Mouse (Mus musculus) Patski (cell line): ENCODE measurements around the gene Usp2. TPM values are rescaled to one million over a fixed set of nuclear protein-coding genes. Genes with fewer than 3 reads are reported as not detected.
A peak's percentile ranks its signal among the peaks of the same experiment; 100 is the strongest.

Experiments used
- ATAC-seq: fragments of 100-300 bp; one replicate; pipeline ENCODE4 v1.8.0; 2021
- CTCF ChIA-PET: fragments of 350-600 bp; sonication (Branson Sonifier 250); formaldehyde crosslinking; loops from one replicate; lab custom pipeline; 2022; ENCODE audit warnings: inconsistent platforms; lab: Charles Lee
- POLR2A ChIA-PET: fragments of 350-600 bp; sonication (Branson Sonifier 250); formaldehyde crosslinking; loops from one replicate; lab custom pipeline; 2022; ENCODE audit warnings: antibody characterized with exemption, inconsistent platforms; lab: Charles Lee
- DNase-seq: peaks from one replicate; pipeline ENCODE4 v3.0.0-alpha.2; 2011; ENCODE audit warnings: low read depth, low spot score
- H3K27me3 ChIP-seq: fragments of 371-371 bp; one replicate; pipeline ENCODE4 v1.5.1; 2021
- CTCF ChIP-seq: fragments of 100-300 bp; IDR thresholded peaks from one replicate; pipeline ENCODE4 v1.5.1; 2021
- in situ Hi-C: fragments of 300-500 bp; cut with MboI; formaldehyde crosslinking; loops from 3 replicates; pipeline ENCODE4 v1.11.1; 2018; ENCODE audit warnings: low pct_unique_long_range_greater_than_20kb, mixed read lengths
- polyA plus RNA-seq: library from polyadenylated mRNA; unstranded; gene quantifications from one replicate; pipeline ENCODE4 v1.2.3, GENCODE M21; 2021

The Usp2 gene
- 1.7 TPM for polyA plus RNA-seq

DNA sequence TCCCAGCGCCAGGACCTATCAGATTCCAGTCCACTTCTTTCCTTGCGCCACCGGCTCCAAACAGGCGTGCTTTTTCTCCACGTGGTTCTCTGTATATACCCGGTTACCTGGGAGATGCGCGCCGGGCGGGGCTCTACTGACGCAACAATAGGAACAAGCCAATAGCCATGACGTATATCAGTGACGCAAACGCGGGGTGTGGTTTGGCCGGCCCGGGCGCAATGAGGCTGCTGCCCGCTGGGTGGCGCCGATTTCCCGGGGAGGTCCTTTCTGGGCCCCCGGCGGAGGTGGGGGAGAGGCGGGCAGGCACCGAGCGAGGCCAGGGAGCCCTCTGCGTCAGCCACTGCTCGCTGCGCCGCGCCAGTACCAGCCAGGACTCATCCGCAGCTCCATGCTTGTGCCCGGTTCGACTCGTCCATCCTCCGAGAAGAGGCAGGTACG is at the start of gene Usp2:
Usp2 (plus strand) TSS at position 237 of the 441 bp plus-strand sequence.
- DNase-seq: peak; percentile 89
- no peak for TF ChIP-seq CTCF
- no peaks in the 10 kb centered on the region for H3K27me3 ChIP-seq
- in situ Hi-C loops: loop anchor here (5.0 kb wide), 1 partner anchor 80 kb away; no protein-coding TSS in a partner anchor
- ChIA-PET CTCF (interaction anchor here (0.7 to 2.4 kb wide), 10 partner anchors 9 to 82 kb away, joined by 3 to 11 read pairs (median 4); partner anchors contain the start of genes Gm49380 and Rnf26), POLR2A (interaction anchor here (2.1 kb wide), 1 partner anchor 28 kb away, joined by 4 read pairs; no protein-coding TSS in a partner anchor)
- peak; percentile 87 for ATAC-seq

DNA sequence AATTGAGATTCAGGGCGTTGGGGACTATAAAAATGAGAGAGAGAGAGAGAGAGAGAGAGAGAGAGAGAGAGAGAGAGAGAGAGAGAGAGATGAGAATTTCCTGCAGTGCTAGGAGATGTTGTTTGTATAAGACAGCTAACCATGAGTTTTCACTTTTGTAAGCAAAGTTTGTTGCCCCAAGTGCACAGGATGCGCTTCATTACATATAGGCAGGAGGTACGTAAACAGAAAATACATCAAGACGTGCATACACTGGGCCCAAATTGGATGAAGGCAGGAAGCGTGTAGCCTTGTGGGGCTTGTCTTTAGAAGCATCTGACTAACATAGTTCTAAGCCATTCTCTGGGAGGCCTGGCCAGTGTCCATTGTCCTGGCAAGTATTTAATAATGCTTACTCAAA is 49.0 kb upstream of the Usp2 start:
- CTCF ChIA-PET: interaction anchor here (1.2 kb wide), 1 partner anchor 10 kb away, joined by 3 read pairs; no protein-coding TSS in a partner anchor
- in situ Hi-C loops: no loop called here
- H3K27me3 ChIP-seq: peaks cover 4% of the 10 kb centered on the region
- POLR2A ChIA-PET: no interaction called here
- no peak for DNase-seq
- TF ChIP-seq CTCF: no peak
- ATAC-seq: no peak

DNA sequence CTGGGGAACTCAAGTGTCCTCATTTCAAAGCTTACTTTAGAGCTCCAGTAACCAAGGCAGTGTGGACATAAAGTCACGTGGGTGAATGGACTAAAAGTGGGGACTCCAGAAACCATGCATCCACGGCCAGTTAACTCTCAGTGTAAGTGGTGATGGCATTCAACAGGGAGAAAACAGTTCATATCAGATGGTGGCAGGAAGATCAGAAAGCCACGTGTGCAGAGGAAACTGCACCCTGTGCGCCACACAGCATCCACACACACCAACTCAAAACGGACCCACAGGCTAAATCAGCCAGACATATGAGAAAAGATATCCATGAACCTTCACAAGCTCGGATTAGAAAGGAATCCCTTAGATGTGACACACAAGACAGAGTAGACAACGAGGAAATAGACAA is 46.8 kb upstream of the Usp2 start:
- ATAC-seq: no peak

DNA sequence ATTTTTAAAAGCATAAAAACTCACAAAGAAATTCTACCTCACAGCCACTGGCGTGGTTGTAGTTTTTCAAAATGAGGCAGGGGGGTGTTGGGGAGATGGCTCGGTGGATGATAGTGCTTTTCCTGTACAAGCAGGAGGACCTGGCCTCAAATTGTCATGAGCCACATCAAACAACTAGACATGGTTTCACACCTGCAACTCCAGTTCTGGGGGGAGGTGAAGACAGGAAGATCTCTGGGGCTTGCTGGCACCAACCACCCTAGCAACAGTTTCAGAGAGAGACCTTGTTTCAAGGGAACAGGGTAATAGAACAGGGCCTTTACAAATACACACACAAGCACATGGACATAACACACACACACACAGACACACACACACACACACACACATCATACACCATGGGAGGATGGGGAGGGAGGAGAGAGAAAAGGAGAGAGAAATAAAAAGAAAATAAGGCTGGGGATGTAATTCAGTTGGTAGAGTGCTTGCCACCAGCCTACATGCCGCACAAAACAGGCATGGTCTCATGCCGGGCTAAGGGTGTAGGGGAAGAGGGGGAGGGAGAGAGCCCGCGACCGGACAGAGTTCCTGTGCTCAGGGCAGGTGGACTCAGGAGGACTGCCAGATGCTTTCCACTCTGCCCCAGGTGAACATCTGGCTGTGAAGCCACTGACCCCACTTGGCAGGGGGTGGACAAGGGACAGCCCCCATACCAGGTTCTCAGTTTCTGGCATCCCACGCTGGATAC is 44.5 kb upstream of the Usp2 start:
- TF ChIP-seq CTCF: no peak
- ChIA-PET CTCF (no interaction called here), POLR2A (interaction anchor here (0.6 kb wide), 1 partner anchor 202 kb away, joined by 3 read pairs; no protein-coding TSS in a partner anchor)
- in situ Hi-C loops: no loop called here
- no peaks in the 10 kb centered on the region for H3K27me3 ChIP-seq
- DNase-seq (no peak), ATAC-seq (no peak)

More for the DNA sequence above, 46.8 kb upstream of the Usp2 start:
- ChIA-PET CTCF (no interaction called here), POLR2A (no interaction called here)
- no peak for DNase-seq
- peaks cover 3% of the 10 kb centered on the region for H3K27me3 ChIP-seq
- TF ChIP-seq CTCF: no peak
- in situ Hi-C loops: no loop called here

DNA sequence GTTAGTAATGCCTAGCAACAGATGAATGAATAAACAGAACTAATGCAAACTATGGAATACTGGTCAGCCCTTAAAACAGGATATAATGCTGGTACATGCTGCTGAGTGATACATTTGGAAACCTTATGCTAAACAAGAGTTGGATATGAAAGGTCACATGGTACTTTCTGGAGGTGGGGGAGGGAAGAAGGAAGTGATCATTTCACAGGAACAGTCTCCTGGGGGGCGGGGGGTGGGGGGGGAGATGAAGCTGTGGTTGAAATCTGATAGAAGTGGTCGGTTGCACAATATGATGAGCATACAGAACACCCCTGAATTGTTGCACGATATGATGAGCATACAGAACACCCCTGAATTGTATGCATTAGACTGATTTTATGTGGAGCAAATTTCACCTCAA is 42.7 kb upstream of the Usp2 start:
- in situ Hi-C loops: no loop called here
- TF ChIP-seq CTCF: no peak
- no peaks in the 10 kb centered on the region for H3K27me3 ChIP-seq
- ChIA-PET CTCF (no interaction called here), POLR2A (no interaction called here)
- no peak for ATAC-seq
- DNase-seq: no peak

DNA sequence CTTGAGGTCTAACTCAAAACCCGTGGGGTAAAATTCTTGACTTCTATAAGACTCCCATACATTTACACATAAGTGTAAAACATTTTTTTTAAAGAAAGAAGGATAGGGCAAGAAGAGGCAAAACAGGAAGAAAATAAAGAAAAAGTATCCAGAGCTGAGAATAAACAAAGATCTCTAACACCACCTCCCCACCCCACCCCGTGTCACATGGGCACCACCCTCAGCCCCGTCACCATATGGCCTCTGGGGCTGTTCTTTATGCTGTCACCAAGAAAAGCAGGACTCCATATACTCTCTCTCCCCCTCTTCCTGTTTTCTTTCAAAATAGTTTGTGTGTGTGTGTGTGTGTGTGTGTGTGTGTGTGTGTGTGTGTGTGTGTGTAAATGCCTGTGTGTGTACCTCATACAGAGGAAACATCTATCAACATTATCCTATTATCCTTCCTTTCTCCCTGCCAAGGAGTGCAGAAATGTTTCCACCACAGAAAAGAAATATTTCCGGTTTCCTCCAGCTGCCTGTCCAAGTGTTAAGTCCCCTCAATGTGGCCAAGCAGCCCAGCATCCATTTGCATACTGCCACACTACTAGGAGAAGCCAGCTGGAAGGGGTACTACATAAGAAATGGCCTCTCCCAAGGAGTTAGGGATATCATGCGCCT is 37.1 kb upstream of the Usp2 start:
- H3K27me3 ChIP-seq: no peaks in the 10 kb centered on the region
- no peak for TF ChIP-seq CTCF
- POLR2A ChIA-PET: no interaction called here
- in situ Hi-C loops: no loop called here
- CTCF ChIA-PET: interaction anchor here (0.7 to 1.6 kb wide), 3 partner anchors 9 to 11 kb away, joined by 3 to 7 read pairs (median 4); no protein-coding TSS in a partner anchor
- no peak for ATAC-seq
- DNase-seq: no peak

DNA sequence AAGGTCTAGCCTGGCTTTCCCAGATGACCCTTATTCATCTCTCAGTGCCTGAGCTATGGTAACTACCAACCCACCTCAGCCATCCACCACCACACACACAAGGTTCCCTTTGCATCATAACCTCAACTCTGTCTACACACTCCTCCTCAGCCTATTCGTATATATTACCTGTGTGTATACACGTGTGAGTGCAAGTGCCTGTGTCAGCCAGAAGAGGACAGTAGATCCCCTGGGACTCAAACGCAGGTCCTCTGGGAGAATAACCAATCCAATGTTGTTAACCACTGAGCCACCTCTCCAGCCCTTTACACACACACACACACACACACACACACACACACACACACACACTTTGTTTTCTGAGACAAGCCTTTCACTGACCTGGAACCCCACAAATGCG is 36.2 kb upstream of the Usp2 start:
- H3K27me3 ChIP-seq: no peaks in the 10 kb centered on the region
- CTCF ChIA-PET: interaction anchor here (0.7 to 1.6 kb wide), 3 partner anchors 8 to 10 kb away, joined by 3 to 7 read pairs (median 4); no protein-coding TSS in a partner anchor
- in situ Hi-C loops: no loop called here
- POLR2A ChIA-PET: no interaction called here
- ATAC-seq (no peak), DNase-seq (no peak)
- no peak for TF ChIP-seq CTCF

DNA sequence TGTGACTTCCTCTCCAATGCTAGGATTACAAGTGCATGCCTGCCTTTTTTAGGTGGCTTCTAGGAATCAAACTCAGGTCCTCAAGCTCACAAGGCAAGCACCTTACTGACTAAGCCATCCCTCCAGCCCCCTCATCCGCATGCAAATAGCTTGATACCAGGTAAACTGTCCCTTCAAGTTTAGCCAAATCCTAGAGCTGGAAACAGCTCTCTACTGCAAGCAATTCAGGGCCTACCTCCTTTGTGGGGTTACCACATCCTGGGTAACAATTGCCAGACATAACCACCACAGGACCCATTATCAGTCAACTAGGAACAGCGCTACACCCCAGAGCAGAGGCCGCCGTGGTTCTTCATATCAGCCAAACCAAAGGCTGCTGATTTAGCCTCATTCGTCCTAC is 35.7 kb upstream of the Usp2 start:
- in situ Hi-C loops: no loop called here
- POLR2A ChIA-PET: no interaction called here

DNA sequence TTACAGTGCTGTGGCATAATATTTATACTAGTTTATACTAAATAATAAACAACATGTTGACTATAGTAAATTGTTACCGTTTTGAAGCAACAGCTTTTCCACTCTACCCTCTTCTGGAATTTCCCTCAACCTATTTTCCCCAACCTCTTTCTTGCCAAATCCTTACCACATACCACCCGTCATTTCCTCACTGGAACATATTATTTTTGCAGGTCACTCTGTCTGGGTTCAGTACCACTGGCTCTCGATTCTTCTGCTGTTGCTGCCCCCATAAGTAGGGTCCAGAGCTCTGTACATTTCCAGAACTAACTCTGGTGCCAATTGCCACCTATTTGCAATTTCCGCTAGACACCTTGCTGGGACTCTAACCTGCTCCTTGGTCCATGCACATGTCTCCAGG is 34.9 kb upstream of the Usp2 start:
- POLR2A ChIA-PET: no interaction called here
- DNase-seq: no peak
- TF ChIP-seq CTCF: no peak
- CTCF ChIA-PET: interaction anchor here (0.9 kb wide), 1 partner anchor 84 kb away, joined by 3 read pairs; no protein-coding TSS in a partner anchor
- H3K27me3 ChIP-seq: no peaks in the 10 kb centered on the region
- ATAC-seq: no peak
- in situ Hi-C loops: no loop called here

More for the DNA sequence above, 35.7 kb upstream of the Usp2 start:
- ATAC-seq (no peak), DNase-seq (no peak)
- CTCF ChIA-PET: no interaction called here
- no peaks in the 10 kb centered on the region for H3K27me3 ChIP-seq
- no peak for TF ChIP-seq CTCF

DNA sequence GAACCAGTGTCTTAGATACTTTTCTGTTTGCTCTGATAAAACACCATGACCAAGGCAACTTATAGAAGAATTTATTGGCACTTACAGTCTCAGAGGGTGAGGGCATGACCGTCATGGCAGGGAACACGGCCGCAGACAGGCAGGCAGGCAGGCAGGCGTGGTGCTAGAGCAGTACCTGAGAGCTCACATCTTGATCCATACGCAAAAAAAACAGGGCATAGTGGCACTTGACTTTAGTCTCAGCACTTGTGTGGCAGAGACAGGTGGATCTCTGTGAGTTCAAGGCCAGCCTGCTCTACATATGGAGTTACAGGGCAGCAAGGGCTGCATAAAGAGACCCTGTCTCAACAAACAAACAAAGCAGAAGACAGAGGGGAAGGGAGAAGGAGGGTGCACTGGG is 33.5 kb upstream of the Usp2 start:
- H3K27me3 ChIP-seq: no peaks in the 10 kb centered on the region
- ChIA-PET CTCF (no interaction called here), POLR2A (no interaction called here)
- no peak for TF ChIP-seq CTCF
- ATAC-seq (no peak), DNase-seq (no peak)
- in situ Hi-C loops: no loop called here
